ENCODE assay signal across 15 mouse cellular contexts in the genomic region with DNA sequence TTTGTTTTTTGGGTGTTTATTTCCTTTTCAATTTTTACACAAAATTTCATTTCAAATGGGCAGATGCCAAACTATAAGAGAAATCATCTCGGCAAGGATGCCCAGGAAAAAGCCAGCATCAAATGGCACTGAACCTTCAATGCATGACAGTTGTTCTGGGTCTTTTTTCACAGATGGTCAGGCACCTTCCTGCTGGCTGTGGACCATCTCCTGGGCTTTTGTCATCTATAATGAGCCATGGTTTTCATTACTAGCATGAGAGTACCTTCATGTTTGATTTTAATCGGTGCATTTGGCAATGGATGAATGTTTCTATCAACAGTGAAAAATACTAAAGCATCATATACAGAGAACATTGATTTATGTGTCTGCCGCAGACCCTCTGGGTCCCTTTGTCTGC.
"Had no signal": no experiment of that assay in that cellular context is flagged by ENCODE, and none has a peak within 500 bp of the region (broad histone marks: within the 10 kb centered on the region; RNA-seq: fewer than 3 reads in every experiment).

No protein-coding gene starts in this region.

- H3K27me3 ChIP-seq: lung, embryonic 15.5 days; megakaryocyte, embryonic 14.5 days; midbrain, embryonic 13.5 days; neural tube, embryonic 12.5 days; stomach, embryonic 15.5 days had no signal

- H3K4me3 ChIP-seq: lung, embryonic 15.5 days; megakaryocyte, embryonic 14.5 days; midbrain, embryonic 13.5 days; neural tube, embryonic 12.5 days; stomach, embryonic 15.5 days had no signal

- DNase-seq: liver, postnatal 0 days; lung, adult 2 months; lung, postnatal 14 days; lung, postnatal 36 days; right cerebral cortex, postnatal 14 days; thymus, adult 2 months; thymus, postnatal 25 days; thymus, postnatal 4 days had no signal

- H3K27ac ChIP-seq: lung, embryonic 15.5 days; macrophage; midbrain, embryonic 13.5 days; neural tube, embryonic 12.5 days; stomach, embryonic 15.5 days; stomach, postnatal 0 days had no signal

- H3K4me1 ChIP-seq: lung, embryonic 15.5 days; megakaryocyte, embryonic 14.5 days; neural tube, embryonic 12.5 days; stomach, embryonic 15.5 days had no signal
